In the genomic region with DNA sequence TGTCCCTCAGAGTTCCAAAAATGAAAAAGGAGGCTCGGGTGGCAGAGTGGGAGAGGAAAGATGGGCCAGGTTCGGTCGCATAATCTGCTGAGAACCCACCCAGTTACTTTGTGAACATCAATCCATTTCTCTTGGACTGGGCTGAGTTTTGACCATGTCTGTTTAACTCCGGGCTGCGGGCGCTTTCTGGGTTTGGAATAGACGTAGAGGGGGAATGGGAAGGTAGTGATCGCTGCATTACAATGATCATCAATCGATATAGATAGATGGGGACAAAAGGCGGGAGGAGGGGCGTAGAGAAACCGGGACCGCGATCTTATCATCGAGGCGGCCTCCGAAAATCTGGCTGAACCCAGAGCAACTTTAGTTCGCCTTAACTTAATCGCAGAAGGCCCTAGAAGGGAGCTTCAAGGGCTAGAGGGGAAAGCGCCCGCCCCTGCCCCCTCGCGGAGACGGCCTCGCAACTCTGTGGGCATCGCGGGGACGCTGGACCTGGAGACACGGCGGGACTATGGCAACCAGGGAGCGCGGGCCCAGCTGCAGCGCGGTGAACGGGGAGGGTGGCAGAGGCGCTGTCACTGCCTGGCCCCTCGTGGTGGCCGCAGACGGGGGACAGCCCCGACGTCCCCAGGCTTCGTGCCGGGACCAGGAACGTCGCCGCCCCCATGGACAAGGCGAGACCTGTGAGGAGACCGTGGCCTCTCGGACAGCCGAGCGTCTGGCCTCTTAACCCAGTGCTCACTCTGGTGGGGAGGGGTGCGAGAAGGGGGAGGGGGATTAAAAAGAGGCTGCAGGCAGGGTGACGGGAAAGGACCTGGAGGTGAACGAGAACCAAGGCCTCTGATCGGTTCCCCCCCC, we compare ENCODE assay signal across 8 mouse cellular contexts. TPM values are rescaled to one million over a fixed set of nuclear protein-coding genes. Genes with fewer than 3 reads are reported as not detected.
DNase-seq lines count a peak whose midpoint lies in the region; ATAC-seq and TF ChIP-seq lines count a peak whose summit lies in the region.

No protein-coding gene starts in this region.

- H3K4me1 ChIP-seq in embryonic facial prominence, embryonic 12.5 days: peaks cover 20% of the 10 kb centered on the region
- peaks cover 4% of the 10 kb centered on the region for H3K4me1 ChIP-seq in kidney, postnatal 0 days (replicated peaks; ENCODE audit: insufficient read depth, low read length)
- H3K4me1 ChIP-seq in neural tube, embryonic 12.5 days: peaks cover 50% of the 10 kb centered on the region
- H3K4me1 ChIP-seq in cerebellum, adult 2 months (ENCODE audit: control insufficient read depth, insufficient read depth, low read length): no peaks in the 10 kb centered on the region

- peak; percentile 68; the same call in 1 of the 2 replicates for ATAC-seq in embryonic facial prominence, embryonic 12.5 days (ENCODE audit: insufficient number of reproducible peaks, insufficient read depth, low FRiP score, low TSS enrichment)
- peak; percentile 63 for ATAC-seq in kidney, postnatal 0 days (replicated peaks; ENCODE audit: low FRiP score, low read depth)
- peak; percentile 84 for ATAC-seq in neural tube, embryonic 12.5 days (ENCODE audit: low FRiP score, low read depth)
- ATAC-seq in megakaryocyte progenitor cell, adult 5-6 weeks (replicated peaks; ENCODE audit: poor library complexity): no peak

- 5% methylated on average over 54 of the region's 55 CpGs for WGBS in embryonic facial prominence, embryonic 12.5 days
- WGBS in kidney, postnatal 0 days: 14% methylated on average over 54 of the region's 55 CpGs
- 5% methylated on average over 54 of the region's 55 CpGs for WGBS in neural tube, embryonic 12.5 days
- 12% methylated on average over 55 of the region's 55 CpGs for WGBS in cerebellum, adult 2 months

- peak overlapping the region; percentile 67 for H3K4me2 ChIP-seq in embryonic facial prominence, embryonic 12.5 days (replicated peaks)
- peak overlapping the region; percentile 30 for H3K4me2 ChIP-seq in kidney, postnatal 0 days (ENCODE audit: low read length)
- peak overlapping the region; percentile 74 for H3K4me2 ChIP-seq in neural tube, embryonic 12.5 days (replicated peaks)

- no peaks in the 10 kb centered on the region for H3K36me3 ChIP-seq in embryonic facial prominence, embryonic 12.5 days
- H3K36me3 ChIP-seq in kidney, postnatal 0 days (ENCODE audit: insufficient read depth, low read length): peaks cover 6% of the 10 kb centered on the region; the same call in 1 of the 2 replicates
- peaks cover 23% of the 10 kb centered on the region for H3K36me3 ChIP-seq in neural tube, embryonic 12.5 days

- H3K27me3 ChIP-seq in embryonic facial prominence, embryonic 12.5 days: peaks cover 23% of the 10 kb centered on the region
- no peaks in the 10 kb centered on the region for H3K27me3 ChIP-seq in kidney, postnatal 0 days (ENCODE audit: insufficient read depth, low read length)
- no peaks in the 10 kb centered on the region; the same call in 1 of the 2 replicates for H3K27me3 ChIP-seq in neural tube, embryonic 12.5 days (replicated peaks)
- peaks cover 4% of the 10 kb centered on the region; the same call in 1 of the 2 replicates for H3K27me3 ChIP-seq in cerebellum, adult 2 months (ENCODE audit: control insufficient read depth, insufficient read depth, low read length)

- peak overlapping the region; percentile 49 for H3K9ac ChIP-seq in embryonic facial prominence, embryonic 12.5 days
- no peak overlapping the region for H3K9ac ChIP-seq in kidney, postnatal 0 days (ENCODE audit: low read depth, low read length)
- peak overlapping the region; percentile 47 for H3K9ac ChIP-seq in neural tube, embryonic 12.5 days

- peak; percentile 31; the same call in 1 of the 2 replicates for TF ChIP-seq CTCF in layer of hippocampus, adult 2 months (conservative IDR thresholded peaks at IDR 0.05)
- peak; percentile 44 for TF ChIP-seq CTCF in kidney, postnatal 0 days (IDR thresholded peaks at IDR 0.05; ENCODE audit: low read depth)
- no peak for TF ChIP-seq CTCF in cerebellum, adult 2 months (IDR thresholded peaks at IDR 0.05; ENCODE audit: borderline replicate concordance, insufficient read depth, low read depth, low read length)

- H3K9me3 ChIP-seq in embryonic facial prominence, embryonic 12.5 days: no peaks in the 10 kb centered on the region
- H3K9me3 ChIP-seq in kidney, postnatal 0 days (replicated peaks; ENCODE audit: low read length): no peaks in the 10 kb centered on the region
- H3K9me3 ChIP-seq in neural tube, embryonic 12.5 days: no peaks in the 10 kb centered on the region

- no peak overlapping the region for H3K4me3 ChIP-seq in layer of hippocampus, adult 2 months
- H3K4me3 ChIP-seq in embryonic facial prominence, embryonic 12.5 days: peak overlapping the region; percentile 40
- H3K4me3 ChIP-seq in kidney, postnatal 0 days (replicated peaks; ENCODE audit: low read depth, low read length): 0 out of 2 replicates have a peak overlapping the region, but pooled peaks have one; percentile 3
- H3K4me3 ChIP-seq in neural tube, embryonic 12.5 days: peak overlapping the region; percentile 29
- H3K4me3 ChIP-seq in cerebellum, adult 2 months (replicated peaks; ENCODE audit: insufficient read depth, low read depth, low read length): no peak overlapping the region

- H3K27ac ChIP-seq in layer of hippocampus, adult 2 months: 0 out of 2 replicates have a peak overlapping the region, but pooled peaks have one; percentile 32
- H3K27ac ChIP-seq in embryonic facial prominence, embryonic 12.5 days: no peak overlapping the region
- H3K27ac ChIP-seq in kidney, postnatal 0 days: peak overlapping the region; percentile 21; the same call in 1 of the 2 replicates
- H3K27ac ChIP-seq in neural tube, embryonic 12.5 days: peak overlapping the region; percentile 43; the same call in 1 of the 2 replicates
- H3K27ac ChIP-seq in cerebellum, adult 2 months (ENCODE audit: insufficient read depth, low read length): no peak overlapping the region

- no peak for TF ChIP-seq POLR2A in cerebellum, adult 2 months (IDR thresholded peaks at IDR 0.05; ENCODE audit: borderline replicate concordance, insufficient read depth, low read length)

- no peak for DNase-seq in layer of hippocampus, adult 2 months (ENCODE audit: low spot score in 2 of 2)
- DNase-seq in layer of hippocampus, adult 8-10 months (ENCODE audit: low spot score in 2 of 2): no peak
- peak; percentile 60 for DNase-seq in kidney, postnatal 0 days (ENCODE audit: low spot score)
- DNase-seq in cerebellum, adult 2 months: no peak
- DNase-seq in spleen, adult 12 weeks (ENCODE audit: low spot score): no peak

RNA-seq across cellular contexts. Expression of a gene that starts 18.5 kb away (rescaled TPM):
- total RNA-seq in layer of hippocampus, adult 2 months (2021): 10 to 100 TPM; 12.9 to 13.7 TPM
- total RNA-seq in layer of hippocampus, adult 8-10 months (2022): 10 to 100 TPM; 13.0 to 26.1 (median 19.3) TPM
- polyA plus RNA-seq in embryonic facial prominence, embryonic 12.5 days (2016; fragmentation: Nextera tagmentation; extraction: Ambion mirVana): 2.5 and 3.0 TPM in 2 replicates
- 24.6 and 25.6 TPM in 2 replicates for polyA plus RNA-seq in kidney, postnatal 0 days (2015; fragmentation: Nextera tagmentation; extraction: Ambion mirVana)
- polyA plus RNA-seq in neural tube, embryonic 12.5 days (2016; fragmentation: Nextera tagmentation; extraction: Ambion mirVana): 26.0 and 26.6 TPM in 2 replicates
- polyA plus RNA-seq in cerebellum, adult 2 months (2012; rRNA removed): 6.5 and 8.2 TPM in 2 replicates
- not detected in 2 replicates for total RNA-seq in megakaryocyte progenitor cell, adult 5-6 weeks (2015)
- not detected in 2 replicates for total RNA-seq in megakaryocyte progenitor cell, adult 5-6 weeks (2017)

Comparison
In these comparisons a context has a peak if more than half of its experiments do, and no peak if none do; other contexts are left out.
1. H3K27ac ChIP-seq: peak in layer of hippocampus, adult 2 months (single experiment), kidney, postnatal 0 days (single experiment) and neural tube, embryonic 12.5 days (single experiment); none in embryonic facial prominence, embryonic 12.5 days (single experiment) and cerebellum, adult 2 months (single experiment).
2. H3K4me3 ChIP-seq: peak in embryonic facial prominence, embryonic 12.5 days (single experiment), kidney, postnatal 0 days (single experiment) and neural tube, embryonic 12.5 days (single experiment); none in layer of hippocampus, adult 2 months (single experiment) and cerebellum, adult 2 months (single experiment).
3. Peak in every context shown above with its lines, with median percentiles within 50 percentile points of each other: H3K4me2 ChIP-seq.